Mouse (Mus musculus) naive thymus-derived CD4-positive, alpha-beta T cell, adult 2 months (primary cell): ENCODE data around the gene Kcnj6.

Experiments used
- DNase-seq: peaks from one replicate; pipeline ENCODE4 v3.0.0-alpha.2; 2011; ENCODE audit warnings: low read depth

Kcnj6 gene

DNA sequence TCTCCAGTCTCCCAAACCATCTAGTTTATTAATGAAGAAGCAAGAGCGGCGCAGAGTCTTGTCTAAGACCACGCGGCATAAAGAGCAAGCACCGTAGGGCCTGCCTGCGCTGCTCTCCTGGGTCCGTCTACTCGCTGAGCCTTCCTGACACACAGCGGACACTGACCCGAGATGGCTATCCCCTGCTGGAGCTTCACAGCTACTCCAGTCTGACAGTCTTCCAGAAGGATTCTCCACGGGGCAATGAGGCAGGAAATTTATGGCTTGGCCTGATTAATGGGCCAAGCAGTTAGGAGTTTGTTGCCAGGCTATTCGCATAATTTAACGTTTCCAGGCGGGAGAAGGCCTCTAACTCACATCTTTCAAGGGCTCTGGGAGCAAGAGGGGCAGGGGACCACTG, 283.0 kb downstream of the Kcnj6 start:
- DNase-seq: no peak

DNA sequence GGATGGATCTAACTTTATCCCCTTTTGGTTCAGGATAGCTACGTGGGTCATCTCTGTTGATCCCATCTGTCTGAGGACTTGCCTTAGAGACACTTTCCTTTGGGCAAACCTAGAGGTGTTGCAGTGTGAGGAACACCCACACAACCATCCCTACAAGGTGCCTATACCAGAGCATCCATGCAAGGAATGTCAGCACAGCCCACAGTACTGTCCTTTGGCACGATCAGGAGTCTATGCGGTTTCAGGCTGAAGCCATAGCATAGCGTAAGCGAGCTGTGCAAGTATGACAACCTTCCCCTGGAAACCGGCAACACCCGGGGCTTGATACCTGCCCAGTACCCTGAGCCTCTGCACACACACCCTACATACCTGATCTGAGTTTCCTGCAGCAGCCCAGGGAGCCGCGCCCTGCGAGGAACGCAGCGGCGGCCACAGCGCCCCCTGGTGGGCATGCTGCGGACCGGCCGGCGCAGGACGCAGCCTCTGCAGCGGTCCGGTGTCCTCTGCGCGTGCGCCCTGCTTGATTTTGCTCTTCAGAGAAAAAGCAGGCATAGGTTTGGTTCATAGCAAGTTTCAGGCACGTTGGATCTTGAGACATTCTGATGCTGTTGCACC, 283.9 kb downstream of the Kcnj6 start:
- peak; percentile 85 for DNase-seq

DNA sequence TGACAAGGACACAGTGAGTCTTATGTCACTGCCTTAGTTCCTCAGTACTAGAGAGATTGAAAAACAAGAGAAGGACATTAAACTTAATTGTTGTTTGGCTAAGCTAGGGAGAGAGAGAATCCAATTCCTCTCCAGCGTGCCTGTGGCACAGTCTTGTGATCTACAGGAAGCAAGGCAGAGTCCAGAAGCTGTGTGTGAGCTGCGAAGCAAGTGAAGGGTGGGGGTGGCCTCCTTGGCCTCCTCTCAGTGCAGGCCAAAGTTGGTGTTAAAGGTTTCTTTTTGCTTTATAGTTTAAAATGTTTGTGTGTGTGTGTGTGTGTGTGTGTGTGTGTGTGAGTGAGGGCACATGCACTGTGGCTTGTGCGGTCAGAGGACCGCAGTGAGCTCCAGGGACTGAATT, 295.5 kb downstream of the Kcnj6 start:
- no peak for DNase-seq

DNA sequence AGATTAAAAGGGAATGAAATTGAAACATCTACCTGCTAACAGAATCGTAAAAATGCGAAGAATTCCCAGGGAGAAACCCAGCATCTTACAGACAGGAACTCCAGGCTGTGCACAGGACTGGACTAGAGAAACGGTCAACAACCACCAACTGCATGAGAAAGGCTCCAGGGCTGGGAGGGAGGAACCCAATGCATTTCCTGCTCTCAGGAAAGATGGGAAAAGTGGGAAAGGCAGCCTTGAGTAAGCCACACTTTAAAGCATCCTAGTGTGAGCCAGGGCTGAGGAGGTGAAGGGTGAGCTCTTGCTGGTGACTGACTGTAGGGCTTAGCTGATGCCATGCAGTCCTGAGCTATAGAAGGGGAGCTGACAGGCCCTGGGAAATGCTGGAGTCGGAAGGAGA, 296.4 kb downstream of the Kcnj6 start:
- DNase-seq: no peak
